In the genomic region with DNA sequence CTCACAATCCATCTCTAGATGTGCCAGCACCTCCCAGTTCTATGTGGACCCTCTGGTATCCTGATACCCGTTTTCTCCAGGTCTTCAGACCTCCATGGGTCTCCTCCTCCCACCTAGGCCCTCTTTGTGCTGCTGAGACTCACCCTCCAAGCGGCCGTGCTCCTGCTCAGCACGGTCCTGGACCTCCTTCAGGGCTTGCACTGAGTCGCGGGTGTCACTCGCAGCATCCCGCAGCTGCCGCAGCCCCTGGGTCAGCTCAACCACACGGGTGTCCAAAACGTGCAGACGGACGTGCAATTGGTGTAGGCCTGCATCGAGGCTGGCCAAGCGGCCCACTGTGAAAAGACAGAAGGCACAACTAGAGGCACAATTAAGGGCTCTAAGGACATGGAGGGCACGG, we compare ENCODE assay signal across 8 mouse cellular contexts. TPM values are rescaled to one million over a fixed set of nuclear protein-coding genes. Genes with fewer than 3 reads are reported as not detected.
A peak's percentile ranks its signal among the peaks of the same experiment; 100 is the strongest.
DNase-seq lines count a peak whose midpoint lies in the region; ATAC-seq and TF ChIP-seq lines count a peak whose summit lies in the region.

No protein-coding gene starts in this region.

- H3K27me3 ChIP-seq in heart, embryonic 16.5 days (ENCODE audit: control insufficient read depth, insufficient read depth, low read length) = peaks cover 10% of the 10 kb centered on the region
- H3K27me3 ChIP-seq in forebrain, postnatal 0 days (ENCODE audit: insufficient read depth, low read length) = no peaks in the 10 kb centered on the region
- H3K27me3 ChIP-seq in liver, embryonic 16.5 days (ENCODE audit: control insufficient read depth, insufficient read depth, low read depth, low read length) = peaks cover 26% of the 10 kb centered on the region

- no peak for TF ChIP-seq CTCF in bone marrow, adult 2 months (IDR thresholded peaks at IDR 0.05; ENCODE audit: control insufficient read depth, insufficient read depth, low read length)
- no peak for TF ChIP-seq CTCF in forebrain, postnatal 0 days (IDR thresholded peaks at IDR 0.05; ENCODE audit: low read depth)

- no peak for TF ChIP-seq POLR2A in bone marrow, adult 2 months (IDR thresholded peaks at IDR 0.05; ENCODE audit: borderline replicate concordance, control insufficient read depth, low read depth, low read length)

- 19% methylated on average over 16 of the region's 16 CpGs for WGBS in heart, embryonic 16.5 days
- WGBS in bone marrow, adult 2 months = 26% methylated on average over 16 of the region's 16 CpGs
- WGBS in forebrain, postnatal 0 days = 7% methylated on average over 16 of the region's 16 CpGs
- whole genome bisulfite sequencing in liver, embryonic 16.5 days (ENCODE audit: insufficient replicate concordance) = 13% methylated on average over 16 of the region's 16 CpGs

- no peaks in the 10 kb centered on the region for H3K36me3 ChIP-seq in heart, embryonic 16.5 days (ENCODE audit: control insufficient read depth, insufficient read depth)
- H3K36me3 ChIP-seq in forebrain, postnatal 0 days (ENCODE audit: insufficient read depth) = no peaks in the 10 kb centered on the region
- H3K36me3 ChIP-seq in liver, embryonic 16.5 days (ENCODE audit: control insufficient read depth, insufficient read depth) = no peaks in the 10 kb centered on the region

- peak overlapping the region; percentile 49 for H3K27ac ChIP-seq in heart, embryonic 16.5 days (ENCODE audit: low read length)
- H3K27ac ChIP-seq in bone marrow, adult 2 months (ENCODE audit: control insufficient read depth, insufficient read depth, low read depth, low read length, poor library complexity) = peak overlapping the region; percentile 51; the same call in 1 of the 2 replicates
- peak overlapping the region; percentile 95 for H3K27ac ChIP-seq in forebrain, postnatal 0 days (ENCODE audit: low read depth, low read length)
- H3K27ac ChIP-seq in liver, embryonic 16.5 days (ENCODE audit: low read length) = no peak overlapping the region

- H3K4me2 ChIP-seq in heart, embryonic 16.5 days (ENCODE audit: low read depth, low read length) = peak overlapping the region; percentile 94
- H3K4me2 ChIP-seq in forebrain, postnatal 0 days (ENCODE audit: low read depth) = peak overlapping the region; percentile 77
- peak overlapping the region; percentile 78 for H3K4me2 ChIP-seq in liver, embryonic 16.5 days (ENCODE audit: low read depth, low read length)

- no peak for DNase-seq in heart, postnatal 14 days
- DNase-seq in forebrain, postnatal 0 days = no peak
- no peak for DNase-seq in layer of hippocampus, postnatal 10 days (ENCODE audit: low spot score in 2 of 2)
- no peak for DNase-seq in cerebellum, adult 11 months

- H3K4me1 ChIP-seq in heart, embryonic 16.5 days (ENCODE audit: control insufficient read depth, insufficient read depth, low read length) = peaks cover 15% of the 10 kb centered on the region
- H3K4me1 ChIP-seq in bone marrow, adult 2 months (ENCODE audit: control insufficient read depth, insufficient read depth, low read length) = no peaks in the 10 kb centered on the region; the same call in 1 of the 2 replicates
- H3K4me1 ChIP-seq in forebrain, postnatal 0 days (ENCODE audit: insufficient read depth) = peaks cover 3% of the 10 kb centered on the region; the same call in 1 of the 2 replicates
- peaks cover 11% of the 10 kb centered on the region for H3K4me1 ChIP-seq in liver, embryonic 16.5 days (ENCODE audit: control insufficient read depth, low read depth, low read length)

- peak overlapping the region; percentile 74 for H3K4me3 ChIP-seq in heart, embryonic 16.5 days (ENCODE audit: low read length)
- no peak overlapping the region for H3K4me3 ChIP-seq in bone marrow, adult 2 months (replicated peaks; ENCODE audit: control insufficient read depth, low read depth, low read length)
- peak overlapping the region; percentile 14; the same call in 1 of the 2 replicates for H3K4me3 ChIP-seq in forebrain, postnatal 0 days (ENCODE audit: low read depth, low read length)
- H3K4me3 ChIP-seq in liver, embryonic 16.5 days (ENCODE audit: low read depth, low read length) = peak overlapping the region; percentile 8; the same call in 1 of the 2 replicates

- 0 out of 2 replicates have a peak overlapping the region, but pooled peaks have one; percentile 27 for H3K9ac ChIP-seq in heart, embryonic 16.5 days (ENCODE audit: low read length)
- no peak overlapping the region; the same call in 1 of the 2 replicates for H3K9ac ChIP-seq in forebrain, postnatal 0 days
- no peak overlapping the region for H3K9ac ChIP-seq in liver, embryonic 16.5 days (ENCODE audit: low read depth, low read length)

- H3K9me3 ChIP-seq in heart, embryonic 16.5 days (replicated peaks; ENCODE audit: control insufficient read depth, low read length) = no peaks in the 10 kb centered on the region
- H3K9me3 ChIP-seq in forebrain, postnatal 0 days (ENCODE audit: low read length) = no peaks in the 10 kb centered on the region
- no peaks in the 10 kb centered on the region for H3K9me3 ChIP-seq in liver, embryonic 16.5 days (replicated peaks; ENCODE audit: control insufficient read depth, low read length)

- ATAC-seq in heart, embryonic 16.5 days (replicated peaks; ENCODE audit: extremely low read depth, insufficient read depth, low FRiP score) = no peak
- ATAC-seq in forebrain, postnatal 0 days = no peak
- no peak for ATAC-seq in liver, embryonic 16.5 days (ENCODE audit: low read depth)
- no peak for ATAC-seq in frontal cortex, adult (ENCODE audit: low TSS enrichment)

- intact Hi-C loops in heart, postnatal 14 days (cut with DNase I) = loop anchor here (2.0 to 5.0 kb wide), 2 partner anchors 43 to 47 kb away; no protein-coding TSS in a partner anchor

RNA-seq across cellular contexts. Expression of a gene that starts 1.0 kb away (rescaled TPM):
- polyA plus RNA-seq in heart, embryonic 16.5 days (2015; fragmentation: Nextera tagmentation; extraction: Ambion mirVana) = 1.4 and 1.8 TPM in 2 replicates
- total RNA-seq in heart, postnatal 14 days (2021) = under 1 TPM; 0.84 to 0.88 TPM
- polyA plus RNA-seq in bone marrow, adult 2 months (2011; ENCODE audit: insufficient read depth, insufficient read length, low replicate concordance, missing spikeins) = 0.75 and 1.8 TPM in 2 replicates
- total RNA-seq in forebrain, postnatal 0 days (2014; rRNA removed) = 3.8 and 4.7 TPM in 2 replicates
- 3.7 and 4.3 TPM in 2 replicates for polyA plus RNA-seq in forebrain, postnatal 0 days (2015; fragmentation: Nextera tagmentation; extraction: Ambion mirVana)
- 0.44 and 0.46 TPM in 2 replicates for polyA plus RNA-seq in liver, embryonic 16.5 days (2015; fragmentation: Nextera tagmentation; extraction: Ambion mirVana)
- 1 to 10 TPM; 1.9 TPM for total RNA-seq in layer of hippocampus, postnatal 10 days (2021)

RNA-seq across cellular contexts. Expression of a gene that starts 4.4 kb away (rescaled TPM):
- polyA plus RNA-seq in heart, embryonic 16.5 days (2015; fragmentation: Nextera tagmentation; extraction: Ambion mirVana) = 0.55 and 0.66 TPM in 2 replicates
- 1 to 10 TPM; 1.0 to 1.4 TPM for total RNA-seq in heart, postnatal 14 days (2021)
- 1.9 and 4.2 TPM in 2 replicates for polyA plus RNA-seq in bone marrow, adult 2 months (2011; ENCODE audit: insufficient read depth, insufficient read length, low replicate concordance, missing spikeins)
- total RNA-seq in forebrain, postnatal 0 days (2014; rRNA removed) = 31.1 and 34.2 TPM in 2 replicates
- polyA plus RNA-seq in forebrain, postnatal 0 days (2015; fragmentation: Nextera tagmentation; extraction: Ambion mirVana) = 15.4 and 29.7 TPM in 2 replicates
- polyA plus RNA-seq in liver, embryonic 16.5 days (2015; fragmentation: Nextera tagmentation; extraction: Ambion mirVana) = 0.01 and 0.02 TPM in 2 replicates
- total RNA-seq in layer of hippocampus, postnatal 10 days (2021) = 100 to 1,000 TPM; 439 to 476 TPM

RNA-seq across cellular contexts. Expression of a gene that starts 44.4 kb away (rescaled TPM):
- not detected in 2 replicates for polyA plus RNA-seq in heart, embryonic 16.5 days (2015; fragmentation: Nextera tagmentation; extraction: Ambion mirVana)
- not detected for total RNA-seq in heart, postnatal 14 days (2021)
- polyA plus RNA-seq in bone marrow, adult 2 months (2011; ENCODE audit: insufficient read depth, insufficient read length, low replicate concordance, missing spikeins) = not detected in 2 replicates
- total RNA-seq in forebrain, postnatal 0 days (2014; rRNA removed) = not detected in 2 replicates
- not detected in 2 replicates for polyA plus RNA-seq in forebrain, postnatal 0 days (2015; fragmentation: Nextera tagmentation; extraction: Ambion mirVana)
- polyA plus RNA-seq in liver, embryonic 16.5 days (2015; fragmentation: Nextera tagmentation; extraction: Ambion mirVana) = not detected in 2 replicates
- total RNA-seq in layer of hippocampus, postnatal 10 days (2021) = not detected

RNA-seq across cellular contexts. Expression of a gene that starts 48.5 kb away (rescaled TPM):
- not detected in 2 replicates for polyA plus RNA-seq in heart, embryonic 16.5 days (2015; fragmentation: Nextera tagmentation; extraction: Ambion mirVana)
- total RNA-seq in heart, postnatal 14 days (2021) = not detected
- not detected in 2 replicates for polyA plus RNA-seq in bone marrow, adult 2 months (2011; ENCODE audit: insufficient read depth, insufficient read length, low replicate concordance, missing spikeins)
- not detected in 2 replicates for total RNA-seq in forebrain, postnatal 0 days (2014; rRNA removed)
- polyA plus RNA-seq in forebrain, postnatal 0 days (2015; fragmentation: Nextera tagmentation; extraction: Ambion mirVana) = 0.12 TPM in 1 of 2 replicates, not detected in the other
- polyA plus RNA-seq in liver, embryonic 16.5 days (2015; fragmentation: Nextera tagmentation; extraction: Ambion mirVana) = not detected in 2 replicates
- total RNA-seq in layer of hippocampus, postnatal 10 days (2021) = not detected

RNA-seq across cellular contexts. Expression of a gene that starts 59.2 kb away (rescaled TPM):
- 73.1 and 78.4 TPM in 2 replicates for polyA plus RNA-seq in heart, embryonic 16.5 days (2015; fragmentation: Nextera tagmentation; extraction: Ambion mirVana)
- total RNA-seq in heart, postnatal 14 days (2021) = 10 to 100 TPM; 18.2 to 18.8 TPM
- polyA plus RNA-seq in bone marrow, adult 2 months (2011; ENCODE audit: insufficient read depth, insufficient read length, low replicate concordance, missing spikeins) = 45.1 and 74.8 TPM in 2 replicates
- 250 and 333 TPM in 2 replicates for total RNA-seq in forebrain, postnatal 0 days (2014; rRNA removed)
- polyA plus RNA-seq in forebrain, postnatal 0 days (2015; fragmentation: Nextera tagmentation; extraction: Ambion mirVana) = 312 and 332 TPM in 2 replicates
- polyA plus RNA-seq in liver, embryonic 16.5 days (2015; fragmentation: Nextera tagmentation; extraction: Ambion mirVana) = 23.4 and 24.6 TPM in 2 replicates
- 100 to 1,000 TPM; 117 to 139 TPM for total RNA-seq in layer of hippocampus, postnatal 10 days (2021)
